Mouse (Mus musculus) lung, postnatal 0 days (tissue): ENCODE measurements around the gene Ttll4. TPM values are rescaled to one million over a fixed set of nuclear protein-coding genes. Genes with fewer than 3 reads are reported as not detected.
A peak's percentile ranks its signal among the peaks of the same experiment; 100 is the strongest.

Experiments
- ATAC-seq: fragments of 200-750 bp; cut with Nextera tagmentation; 2 replicates; pipeline ENCODE4 v1.8.0; 2017; ENCODE audit warnings: moderate library complexity
- DNase-seq: peaks from one replicate; pipeline ENCODE4 v3.0.0-alpha.2; 2016; ENCODE audit warnings: low spot score
- H3K27ac ChIP-seq: fragments of 300-500 bp; sonication (generic); 2 replicates; pipeline ENCODE4 v1.5.1; 2014; ENCODE audit warnings: antibody characterized with exemption, mild to moderate bottlenecking, low read length, mixed read lengths
- H3K27me3 ChIP-seq: fragments of 300-500 bp; sonication (generic); replicated peaks from 2 replicates; pipeline ENCODE4 v1.6.1; 2014; ENCODE audit warnings: low read length, mixed read lengths; ENCODE audit not compliant: insufficient read depth
- H3K36me3 ChIP-seq: fragments of 300-500 bp; sonication (generic); 2 replicates; pipeline ENCODE4 v1.6.1; 2014; ENCODE audit warnings: low read length, mixed read lengths; ENCODE audit not compliant: insufficient read depth
- H3K4me1 ChIP-seq: fragments of 300-500 bp; sonication (generic); 2 replicates; pipeline ENCODE4 v1.6.1; 2014; ENCODE audit warnings: antibody characterized with exemption, low read depth, low read length, mixed read lengths; ENCODE audit not compliant: insufficient read depth
- H3K4me2 ChIP-seq: fragments of 300-500 bp; sonication (generic); replicated peaks from 2 replicates; pipeline ENCODE4 v1.6.1; 2014; ENCODE audit warnings: low read depth, mild to moderate bottlenecking, low read length, moderate library complexity, mixed read lengths
- H3K4me3 ChIP-seq: fragments of 300-500 bp; sonication (generic); 2 replicates; pipeline ENCODE4 v1.5.1; 2014; ENCODE audit warnings: low read depth, low read length
- H3K9ac ChIP-seq: fragments of 300-500 bp; sonication (generic); replicated peaks from 2 replicates; pipeline ENCODE4 v1.6.1; 2014; ENCODE audit warnings: low read depth, mild to moderate bottlenecking
- H3K9me3 ChIP-seq: fragments of 300-500 bp; sonication (generic); 2 replicates; pipeline ENCODE4 v1.6.1; 2016; ENCODE audit warnings: low read length, mixed read lengths
- CTCF ChIP-seq: IDR thresholded peaks from 2 replicates; pipeline ENCODE4 v1.5.1; 2016; ENCODE audit warnings: antibody characterized with exemption, mild to moderate bottlenecking
- EP300 ChIP-seq: IDR thresholded peaks from 2 replicates; pipeline ENCODE4 v1.6.1; 2016; ENCODE audit warnings: antibody characterized with exemption, mild to moderate bottlenecking, control low read depth
- WGBS: fragments of 180-500 bp; shearing (Covaris S2); extraction: QIAGEN DNeasy Blood & Tissue Kit; methylation state at CpG from one replicate; pipeline ENCODE4 v1.1.7; 2014; 5-methylcytosine and 5-hydroxymethylcytosine counted together
- polyA plus RNA-seq: library from polyadenylated mRNA; unstranded; fragments of >200 nt; fragmentation: Nextera tagmentation; extraction: Ambion mirVana; gene quantifications from 2 replicates; pipeline ENCODE4 v1.2.1, GENCODE M21; 2015

Ttll4 gene
- polyA plus RNA-seq, 1 experiment from 2014 or later: 4.2 TPM

GRCm38 (mm10) chr1:74712461-74713098, 51.0 kb downstream of the Ttll4 start:
- WGBS: 34% methylated on average over 5 of the region's 5 CpGs
- no peak for TF ChIP-seq EP300
- TF ChIP-seq CTCF: no peak
- DNase-seq (peak; percentile 19), ATAC-seq (no peak)
- H3K4me1 ChIP-seq: no peaks in the 10 kb centered on the region
- peak overlapping the region; percentile 81 for H3K4me2 ChIP-seq
- no peaks in the 10 kb centered on the region for H3K9me3 ChIP-seq
- peak overlapping the region; percentile 39; the same call in 1 of the 2 replicates for H3K4me3 ChIP-seq
- H3K9ac ChIP-seq: no peak overlapping the region
- H3K27me3 ChIP-seq: no peaks in the 10 kb centered on the region
- H3K36me3 ChIP-seq: no peaks in the 10 kb centered on the region
- H3K27ac ChIP-seq: 0 out of 2 replicates have a peak overlapping the region, but pooled peaks have one; percentile 15

GRCm38 (mm10) chr1:74713099-74713858, 51.7 kb downstream of the Ttll4 start, which contains the start of gene Cyp27a1:
Cyp27a1 (plus strand) TSS chr1:74713574.
- H3K4me2 ChIP-seq: peak within 1 kb of the TSS; percentile 81
- 3% methylated on average over 35 of the region's 35 CpGs for WGBS
- no peaks in the 10 kb centered on the region for H3K9me3 ChIP-seq
- 0 out of 2 replicates have a peak within 1 kb of the TSS, but pooled peaks have one; percentile 15 for H3K27ac ChIP-seq
- no peaks in the 10 kb centered on the region for H3K36me3 ChIP-seq
- peak within 1 kb of the TSS; percentile 39 for H3K4me3 ChIP-seq
- DNase-seq: peak; percentile 68
- H3K27me3 ChIP-seq: no peaks in the 10 kb centered on the region
- no peaks in the 10 kb centered on the region for H3K4me1 ChIP-seq
- TF ChIP-seq CTCF (peak; percentile 60), EP300 (no peak)
- ATAC-seq: peak; percentile 67
- H3K9ac ChIP-seq: peak within 1 kb of the TSS; percentile 32

- Histone ChIP-seq H3K9me3 (no peaks in the 10 kb centered on the region), H3K27me3 (no peaks in the 10 kb centered on the region), H3K27ac (no peak overlapping the region), H3K4me3 (peak overlapping the region; percentile 39), H3K36me3 (no peaks in the 10 kb centered on the region), H3K9ac (no peak overlapping the region), H3K4me2 (peak overlapping the region; percentile 81), H3K4me1 (no peaks in the 10 kb centered on the region)
- DNase-seq (peak; percentile 29), ATAC-seq (no peak)
- 23% methylated on average over 12 of the region's 12 CpGs for WGBS
- TF ChIP-seq CTCF (no peak), EP300 (no peak)
These were observed 52.5 kb downstream of the Ttll4 start for GRCm38 (mm10) chr1:74713859-74714730.

GRCm38 (mm10) chr1:74714967-74715366, 53.4 kb downstream of the Ttll4 start:
- no peaks in the 10 kb centered on the region for H3K9me3 ChIP-seq
- H3K9ac ChIP-seq: no peak overlapping the region
- no peaks in the 10 kb centered on the region for H3K36me3 ChIP-seq
- DNase-seq (no peak), ATAC-seq (no peak)
- no peak overlapping the region for H3K27ac ChIP-seq
- 35% methylated on average over 2 of the region's 2 CpGs for WGBS
- no peak overlapping the region for H3K4me2 ChIP-seq
- H3K4me3 ChIP-seq: no peak overlapping the region
- H3K4me1 ChIP-seq: no peaks in the 10 kb centered on the region
- TF ChIP-seq CTCF (no peak), EP300 (no peak)
- H3K27me3 ChIP-seq: no peaks in the 10 kb centered on the region

GRCm38 (mm10) chr1:74715468-74715867, 53.9 kb downstream of the Ttll4 start:
- Histone ChIP-seq H3K27me3 (no peaks in the 10 kb centered on the region), H3K9ac (no peak overlapping the region), H3K27ac (no peak overlapping the region), H3K36me3 (no peaks in the 10 kb centered on the region), H3K9me3 (no peaks in the 10 kb centered on the region), H3K4me3 (no peak overlapping the region), H3K4me2 (no peak overlapping the region), H3K4me1 (no peaks in the 10 kb centered on the region)
- ATAC-seq (no peak), DNase-seq (no peak)
- TF ChIP-seq EP300 (no peak), CTCF (no peak)
- WGBS: 58% methylated on average over 5 of the region's 5 CpGs

- Histone ChIP-seq H3K4me1 (no peaks in the 10 kb centered on the region), H3K27me3 (no peaks in the 10 kb centered on the region), H3K27ac (no peak overlapping the region), H3K4me3 (no peak overlapping the region), H3K9me3 (no peaks in the 10 kb centered on the region), H3K9ac (no peak overlapping the region), H3K36me3 (no peaks in the 10 kb centered on the region), H3K4me2 (no peak overlapping the region)
- no peak for ATAC-seq
- TF ChIP-seq EP300: no peak
- no peak for TF ChIP-seq CTCF
- DNase-seq: no peak
- WGBS: 81% methylated on average over 6 of the region's 6 CpGs
These were observed 54.3 kb downstream of the Ttll4 start for GRCm38 (mm10) chr1:74715886-74716285.
